Mouse (Mus musculus) liver, embryonic 16.5 days (tissue): ENCODE results near the gene Prtg. TPM values are rescaled to one million over a fixed set of nuclear protein-coding genes. Genes with fewer than 3 reads are reported as not detected.

Source experiments
- ATAC-seq: fragments of 200-750 bp; cut with Nextera tagmentation; 2 replicates; pipeline ENCODE4 v1.8.0; 2017; ENCODE audit warnings: low read depth, mild to moderate bottlenecking, moderate number of reproducible peaks, moderate library complexity
- H3K27ac ChIP-seq: fragments of 300-500 bp; sonication (generic); 2 replicates; pipeline ENCODE4 v1.5.1; 2014; ENCODE audit warnings: mild to moderate bottlenecking, low read length
- H3K27me3 ChIP-seq: fragments of 300-500 bp; sonication (generic); 2 replicates; pipeline ENCODE4 v1.6.1; 2014; ENCODE audit warnings: low read depth, low read length, mixed read lengths; ENCODE audit not compliant: control insufficient read depth, insufficient read depth
- H3K36me3 ChIP-seq: fragments of 300-500 bp; sonication (generic); 2 replicates; pipeline ENCODE4 v1.6.1; 2014; ENCODE audit warnings: mild to moderate bottlenecking; ENCODE audit not compliant: control insufficient read depth, insufficient read depth
- H3K4me1 ChIP-seq: fragments of 300-500 bp; sonication (generic); 2 replicates; pipeline ENCODE4 v1.6.1; 2014; ENCODE audit warnings: low read depth, low read length, mixed read lengths; ENCODE audit not compliant: control insufficient read depth
- H3K4me2 ChIP-seq: fragments of 300-500 bp; sonication (generic); 2 replicates; pipeline ENCODE4 v1.6.1; 2014; ENCODE audit warnings: low read depth, low read length, mixed read lengths
- H3K4me3 ChIP-seq: fragments of 300-500 bp; sonication (generic); 2 replicates; pipeline ENCODE4 v1.5.1; 2014; ENCODE audit warnings: low read depth, mild to moderate bottlenecking, low read length
- H3K9ac ChIP-seq: fragments of 300-500 bp; sonication (generic); 2 replicates; pipeline ENCODE4 v1.6.1; 2014; ENCODE audit warnings: low read depth, low read length
- H3K9me3 ChIP-seq: fragments of 300-500 bp; sonication (generic); replicated peaks from 2 replicates; pipeline ENCODE4 v1.6.1; 2016; ENCODE audit warnings: low read length; ENCODE audit not compliant: control insufficient read depth
- WGBS: fragments of 180-500 bp; shearing (Covaris S2); extraction: QIAGEN DNeasy Blood & Tissue Kit; methylation state at CpG from one replicate; pipeline ENCODE4 v1.1.7; 2014; ENCODE audit not compliant: insufficient replicate concordance; 5-methylcytosine and 5-hydroxymethylcytosine counted together
- polyA plus RNA-seq: library from polyadenylated mRNA; unstranded; fragments of >200 nt; fragmentation: Nextera tagmentation; extraction: Ambion mirVana; gene quantifications from 2 replicates; pipeline ENCODE4 v1.2.1, GENCODE M21; 2015

Prtg gene
- polyA plus RNA-seq, 1 experiment from 2014 or later: 0.26 TPM

- no peaks in the 10 kb centered on the region for H3K9me3 ChIP-seq
- H3K27me3 ChIP-seq: no peaks in the 10 kb centered on the region
- H3K4me2 ChIP-seq: no peak overlapping the region
- ATAC-seq: no peak
- no peak overlapping the region for H3K4me3 ChIP-seq
- 33% methylated on average over 3 of the region's 3 CpGs for WGBS
- no peaks in the 10 kb centered on the region for H3K4me1 ChIP-seq
- H3K36me3 ChIP-seq: no peaks in the 10 kb centered on the region
- H3K27ac ChIP-seq: no peak overlapping the region
- H3K9ac ChIP-seq: no peak overlapping the region
These were observed 19.3 kb downstream of the Prtg start for GRCm38 (mm10) chr9:72825976-72826375.

- Histone ChIP-seq H3K27me3 (no peaks in the 10 kb centered on the region), H3K4me1 (no peaks in the 10 kb centered on the region), H3K9me3 (no peaks in the 10 kb centered on the region), H3K4me2 (no peak overlapping the region), H3K9ac (no peak overlapping the region), H3K27ac (no peak overlapping the region), H3K4me3 (no peak overlapping the region), H3K36me3 (no peaks in the 10 kb centered on the region)
- no peak for ATAC-seq
- WGBS: 53% methylated on average over 5 of the region's 5 CpGs
These were observed 22.1 kb downstream of the Prtg start for GRCm38 (mm10) chr9:72828616-72829257.

- Histone ChIP-seq H3K9ac (no peak overlapping the region), H3K4me1 (peaks cover 2% of the 10 kb centered on the region), H3K36me3 (no peaks in the 10 kb centered on the region), H3K9me3 (no peaks in the 10 kb centered on the region), H3K4me2 (no peak overlapping the region), H3K27me3 (no peaks in the 10 kb centered on the region), H3K4me3 (no peak overlapping the region), H3K27ac (no peak overlapping the region)
- ATAC-seq: peak; percentile 80
- 62% methylated on average over 10 of the region's 10 CpGs for WGBS
These were observed 27.5 kb downstream of the Prtg start for GRCm38 (mm10) chr9:72833992-72834696.

GRCm38 (mm10) chr9:72835007-72835406 is 28.3 kb downstream of the Prtg start:
- Histone ChIP-seq H3K4me1 (peaks cover 2% of the 10 kb centered on the region), H3K9ac (no peak overlapping the region), H3K27ac (no peak overlapping the region), H3K27me3 (no peaks in the 10 kb centered on the region), H3K9me3 (no peaks in the 10 kb centered on the region), H3K36me3 (no peaks in the 10 kb centered on the region), H3K4me2 (no peak overlapping the region), H3K4me3 (no peak overlapping the region)
- 78% methylated on average over 1 of the region's 1 CpGs for WGBS
- no peak for ATAC-seq

- H3K27me3 ChIP-seq: no peaks in the 10 kb centered on the region
- H3K9ac ChIP-seq: no peak overlapping the region
- H3K4me1 ChIP-seq: peaks cover 2% of the 10 kb centered on the region
- H3K9me3 ChIP-seq: no peaks in the 10 kb centered on the region
- no peak overlapping the region for H3K4me3 ChIP-seq
- ATAC-seq: no peak
- H3K27ac ChIP-seq: no peak overlapping the region
- H3K36me3 ChIP-seq: no peaks in the 10 kb centered on the region
- H3K4me2 ChIP-seq: no peak overlapping the region
- WGBS: 54% methylated on average over 11 of the region's 11 CpGs
These were observed 30.2 kb downstream of the Prtg start for GRCm38 (mm10) chr9:72836708-72837495.

GRCm38 (mm10) chr9:72837598-72838160 is 31.0 kb downstream of the Prtg start:
- Histone ChIP-seq H3K27ac (no peak overlapping the region), H3K4me3 (no peak overlapping the region), H3K4me1 (peaks cover 2% of the 10 kb centered on the region), H3K27me3 (no peaks in the 10 kb centered on the region), H3K36me3 (no peaks in the 10 kb centered on the region), H3K9me3 (no peaks in the 10 kb centered on the region), H3K4me2 (no peak overlapping the region), H3K9ac (no peak overlapping the region)
- ATAC-seq: peak; percentile 48; the same call in 1 of the 2 replicates
- WGBS: 39% methylated on average over 6 of the region's 6 CpGs

- WGBS: 62% methylated on average over 3 of the region's 3 CpGs
- H3K4me1 ChIP-seq: peaks cover 2% of the 10 kb centered on the region
- no peak overlapping the region for H3K4me3 ChIP-seq
- H3K27ac ChIP-seq: no peak overlapping the region
- H3K4me2 ChIP-seq: no peak overlapping the region
- ATAC-seq: no peak
- no peaks in the 10 kb centered on the region for H3K9me3 ChIP-seq
- no peaks in the 10 kb centered on the region for H3K27me3 ChIP-seq
- H3K36me3 ChIP-seq: no peaks in the 10 kb centered on the region
- H3K9ac ChIP-seq: no peak overlapping the region
These were observed 31.6 kb downstream of the Prtg start for GRCm38 (mm10) chr9:72838256-72838655.

- Histone ChIP-seq H3K4me1 (peaks cover 2% of the 10 kb centered on the region), H3K36me3 (no peaks in the 10 kb centered on the region), H3K27me3 (no peaks in the 10 kb centered on the region), H3K4me3 (no peak overlapping the region), H3K27ac (no peak overlapping the region), H3K4me2 (no peak overlapping the region), H3K9me3 (no peaks in the 10 kb centered on the region), H3K9ac (no peak overlapping the region)
- WGBS: 73% methylated on average over 15 of the region's 15 CpGs
- no peak for ATAC-seq
These were observed 32.8 kb downstream of the Prtg start for GRCm38 (mm10) chr9:72839346-72839990.
